Mouse (Mus musculus) neural tube, embryonic 11.5 days (tissue): ENCODE measurements around the gene Lbx1. TPM values are rescaled to one million over a fixed set of nuclear protein-coding genes. Genes with fewer than 3 reads are reported as not detected.

Source experiments
- ATAC-seq: fragments of 200-750 bp; cut with Nextera tagmentation; 2 replicates; pipeline ENCODE4 v1.8.0; 2017; ENCODE audit warnings: moderate number of reproducible peaks, mild to moderate bottlenecking, moderate TSS enrichment, moderate library complexity; ENCODE audit not compliant: insufficient read depth, low FRiP score, low TSS enrichment
- DNase-seq: peaks from one replicate; pipeline ENCODE4 v3.0.0-alpha.2; 2015; ENCODE audit warnings: low spot score
- H3K27ac ChIP-seq: fragments of 300-500 bp; sonication (generic); 2 replicates; pipeline ENCODE4 v1.5.1; 2014; ENCODE audit warnings: low read depth, mild to moderate bottlenecking, low read length
- H3K27me3 ChIP-seq: fragments of 300-500 bp; sonication (generic); 2 replicates; pipeline ENCODE4 v1.6.1; 2014; ENCODE audit warnings: mild to moderate bottlenecking, low read length, mixed read lengths; ENCODE audit not compliant: control insufficient read depth, insufficient read depth
- H3K36me3 ChIP-seq: fragments of 300-500 bp; sonication (generic); 2 replicates; pipeline ENCODE4 v1.6.1; 2014; ENCODE audit warnings: mild to moderate bottlenecking, low read length, moderate library complexity, mixed read lengths; ENCODE audit not compliant: control insufficient read depth, insufficient read depth
- H3K4me1 ChIP-seq: fragments of 300-500 bp; sonication (generic); 2 replicates; pipeline ENCODE4 v1.6.1; 2014; ENCODE audit warnings: low read length, mixed read lengths; ENCODE audit not compliant: control insufficient read depth, insufficient read depth
- H3K4me2 ChIP-seq: fragments of 300-500 bp; sonication (generic); 2 replicates; pipeline ENCODE4 v1.6.1; 2014; ENCODE audit warnings: low read depth, mild to moderate bottlenecking, moderate library complexity
- H3K4me3 ChIP-seq: fragments of 300-500 bp; sonication (generic); 2 replicates; pipeline ENCODE4 v1.5.1; 2014; ENCODE audit warnings: low read depth, low read length
- H3K9ac ChIP-seq: fragments of 300-500 bp; sonication (generic); 2 replicates; pipeline ENCODE4 v1.6.1; 2014; ENCODE audit warnings: mild to moderate bottlenecking, low read length
- H3K9me3 ChIP-seq: fragments of 300-500 bp; sonication (generic); 2 replicates; pipeline ENCODE4 v1.6.1; 2016; ENCODE audit warnings: low read length; ENCODE audit not compliant: control insufficient read depth
- WGBS: fragments of 180-500 bp; shearing (Covaris S2); extraction: QIAGEN DNeasy Blood & Tissue Kit; methylation state at CpG from one replicate; pipeline ENCODE4 v1.1.7; 2014; 5-methylcytosine and 5-hydroxymethylcytosine counted together
- polyA plus RNA-seq: library from polyadenylated mRNA; unstranded; fragments of >200 nt; fragmentation: Nextera tagmentation; extraction: Ambion mirVana; gene quantifications from 2 replicates; pipeline ENCODE4 v1.2.1, GENCODE M21; 2014

Gene Lbx1
- polyA plus RNA-seq, 1 experiment from 2014 or later, result 7.7 TPM

- DNase-seq (no peak), ATAC-seq (no peak)
- no peak overlapping the region for H3K9ac ChIP-seq
- H3K36me3 ChIP-seq, result no peaks in the 10 kb centered on the region
- no peaks in the 10 kb centered on the region for H3K4me1 ChIP-seq
- H3K4me2 ChIP-seq, result no peak overlapping the region
- H3K27ac ChIP-seq, result no peak overlapping the region
- no peak overlapping the region for H3K4me3 ChIP-seq
- peaks cover 12% of the 10 kb centered on the region; the same call in 1 of the 2 replicates for H3K27me3 ChIP-seq
- H3K9me3 ChIP-seq, result no peaks in the 10 kb centered on the region
- WGBS, result 72% methylated on average over 4 of the region's 4 CpGs
Measured at GRCm38 (mm10) chr19:45215431-45215830, 20.2 kb downstream of the Lbx1 start.

- Histone ChIP-seq H3K4me3 (no peak overlapping the region), H3K9me3 (no peaks in the 10 kb centered on the region), H3K36me3 (no peaks in the 10 kb centered on the region), H3K4me2 (no peak overlapping the region), H3K4me1 (0 out of 2 replicates have a peak, but pooled peaks cover 4% of the 10 kb centered on the region), H3K9ac (no peak overlapping the region), H3K27me3 (peaks cover 6% of the 10 kb centered on the region; the same call in 1 of the 2 replicates), H3K27ac (no peak overlapping the region)
- DNase-seq (no peak), ATAC-seq (no peak)
- 82% methylated on average over 14 of the region's 14 CpGs for WGBS
Measured at GRCm38 (mm10) chr19:45209776-45210422, 25.7 kb downstream of the Lbx1 start.

- ATAC-seq, result no peak
- no peak overlapping the region for H3K27ac ChIP-seq
- peaks cover 6% of the 10 kb centered on the region; the same call in 1 of the 2 replicates for H3K27me3 ChIP-seq
- H3K4me2 ChIP-seq, result no peak overlapping the region
- H3K4me3 ChIP-seq, result no peak overlapping the region
- WGBS, result 80% methylated on average over 1 of the region's 1 CpGs
- H3K36me3 ChIP-seq, result no peaks in the 10 kb centered on the region
- 0 out of 2 replicates have a peak, but pooled peaks cover 4% of the 10 kb centered on the region for H3K4me1 ChIP-seq
- H3K9me3 ChIP-seq, result no peaks in the 10 kb centered on the region
- H3K9ac ChIP-seq, result no peak overlapping the region
- DNase-seq, result no peak
Measured at GRCm38 (mm10) chr19:45209191-45209590, 26.4 kb downstream of the Lbx1 start.

- Histone ChIP-seq H3K4me3 (no peak overlapping the region), H3K27ac (no peak overlapping the region), H3K4me2 (peak overlapping the region; percentile 15), H3K36me3 (no peaks in the 10 kb centered on the region), H3K27me3 (peaks cover 6% of the 10 kb centered on the region; the same call in 1 of the 2 replicates), H3K4me1 (0 out of 2 replicates have a peak, but pooled peaks cover 4% of the 10 kb centered on the region), H3K9ac (no peak overlapping the region), H3K9me3 (no peaks in the 10 kb centered on the region)
- WGBS, result 20% methylated on average over 22 of the region's 22 CpGs
- ATAC-seq, result no peak
- DNase-seq, result no peak
Measured at GRCm38 (mm10) chr19:45208438-45209060, 27.1 kb downstream of the Lbx1 start.

- H3K4me2 ChIP-seq, result peak overlapping the region; percentile 15
Measured at GRCm38 (mm10) chr19:45207662-45208437, 27.8 kb downstream of the Lbx1 start.

GRCm38 (mm10) chr19:45207153-45207552, 28.5 kb downstream of the Lbx1 start:
- no peaks in the 10 kb centered on the region for H3K36me3 ChIP-seq
- H3K4me3 ChIP-seq, result no peak overlapping the region
- H3K27ac ChIP-seq, result no peak overlapping the region
- H3K4me1 ChIP-seq, result 0 out of 2 replicates have a peak, but pooled peaks cover 4% of the 10 kb centered on the region
- H3K9me3 ChIP-seq, result no peaks in the 10 kb centered on the region
- no peak overlapping the region for H3K9ac ChIP-seq
- WGBS, result 94% methylated on average over 15 of the region's 15 CpGs
- DNase-seq, result no peak
- H3K4me2 ChIP-seq, result no peak overlapping the region
- no peak for ATAC-seq
- H3K27me3 ChIP-seq, result peaks cover 6% of the 10 kb centered on the region; the same call in 1 of the 2 replicates

More at GRCm38 (mm10) chr19:45207662-45208437, 27.8 kb downstream of the Lbx1 start:
- Histone ChIP-seq H3K4me3 (no peak overlapping the region), H3K36me3 (no peaks in the 10 kb centered on the region), H3K4me1 (0 out of 2 replicates have a peak, but pooled peaks cover 4% of the 10 kb centered on the region), H3K9ac (no peak overlapping the region), H3K27me3 (peaks cover 6% of the 10 kb centered on the region; the same call in 1 of the 2 replicates), H3K27ac (no peak overlapping the region), H3K9me3 (no peaks in the 10 kb centered on the region)
- ATAC-seq (no peak), DNase-seq (peak; percentile 23)
- WGBS, result 43% methylated on average over 19 of the region's 19 CpGs

- DNase-seq (no peak), ATAC-seq (no peak)
- Histone ChIP-seq H3K27me3 (peaks cover 6% of the 10 kb centered on the region; the same call in 1 of the 2 replicates), H3K27ac (no peak overlapping the region), H3K4me3 (no peak overlapping the region), H3K9ac (no peak overlapping the region), H3K4me1 (0 out of 2 replicates have a peak, but pooled peaks cover 4% of the 10 kb centered on the region), H3K4me2 (no peak overlapping the region), H3K36me3 (no peaks in the 10 kb centered on the region), H3K9me3 (no peaks in the 10 kb centered on the region)
- 80% methylated on average over 3 of the region's 3 CpGs for WGBS
Measured at GRCm38 (mm10) chr19:45205311-45206105, 30.1 kb downstream of the Lbx1 start.

- no peak overlapping the region for H3K4me3 ChIP-seq
- DNase-seq (no peak), ATAC-seq (no peak)
- H3K9me3 ChIP-seq, result no peaks in the 10 kb centered on the region
- H3K4me1 ChIP-seq, result no peaks in the 10 kb centered on the region
- no peaks in the 10 kb centered on the region for H3K27me3 ChIP-seq
- no peak overlapping the region for H3K27ac ChIP-seq
- no peak overlapping the region for H3K4me2 ChIP-seq
- H3K36me3 ChIP-seq, result no peaks in the 10 kb centered on the region
- WGBS, result 90% methylated on average over 8 of the region's 8 CpGs
- no peak overlapping the region for H3K9ac ChIP-seq
Measured at GRCm38 (mm10) chr19:45196967-45197366, 38.6 kb downstream of the Lbx1 start.
